Mouse (Mus musculus) liver, postnatal 0 days (tissue): Measurements from ENCODE around the gene 1700029P11Rik.

Experiments
- CTCF ChIP-seq: sonication (generic); IDR thresholded peaks from 2 replicates; pipeline ENCODE4 v1.5.1; 2016; ENCODE audit warnings: antibody characterized with exemption, low read depth
- EP300 ChIP-seq: IDR thresholded peaks from 2 replicates; pipeline ENCODE4 v1.6.1; 2016; ENCODE audit warnings: antibody characterized with exemption, low read depth, mild to moderate bottlenecking

- TF ChIP-seq CTCF (no peak), EP300 (no peak)
Observed at GRCm38 (mm10) chr15:81943176-81943749, 37.1 kb upstream of the 1700029P11Rik start.
